Mouse (Mus musculus) layer of hippocampus, adult 6 months (tissue): ENCODE data around the gene Zbp1. TPM values are rescaled to one million over a fixed set of nuclear protein-coding genes. Genes with fewer than 3 reads are reported as not detected.

ENCODE experiments used
- long read RNA-seq, 2 experiments: library from polyadenylated mRNA; unstranded; transcript quantifications; one replicate each; pipeline ENCODE4 v2.0.0; 2019 to 2020
- polyA plus RNA-seq: library from polyadenylated mRNA; unstranded; fragments of <200 nt; fragmentation: Nextera tagmentation; gene quantifications from 2 replicates; pipeline ENCODE4 v1.2.3, GENCODE M21; 2021

The Zbp1 gene
- polyA plus RNA-seq, result 0.25 and 0.60 TPM in 2 replicates
- long read RNA-seq, experiment 1, result 0 reads
- long read RNA-seq, experiment 2, result 0 reads

GRCm38 (mm10) chr2:173218416-173219141 is at the start of gene Zbp1:
Zbp1 (minus strand) TSS chr2:173218923.

Other genes starting within 250 kb of the Zbp1 start
- 0.08 TPM in 1 of 2 replicates, not detected in the other for gene Spo11, start 241.2 kb downstream of the Zbp1 start, polyA plus RNA-seq
- 79.3 and 80.0 TPM in 2 replicates for gene Rae1, start 218.8 kb downstream of the Zbp1 start, polyA plus RNA-seq
- 3.9 TPM in 2 replicates for gene Rbm38, start 198.4 kb downstream of the Zbp1 start, polyA plus RNA-seq
- not detected in 2 replicates for gene Ctcfl, start 99.4 kb downstream of the Zbp1 start, polyA plus RNA-seq
- gene Pck1, start 65.9 kb downstream of the Zbp1 start, polyA plus RNA-seq, result not detected in 2 replicates
- 3.1 and 4.9 TPM in 2 replicates for gene Pmepa1, start 57.6 kb upstream of the Zbp1 start, polyA plus RNA-seq